Mouse (Mus musculus) CD4-positive, CD25-positive, alpha-beta regulatory T cell, adult 2 months (primary cell): Measurements from ENCODE around the gene Mrpl14.

ENCODE experiments used
- DNase-seq: peaks from one replicate; pipeline ENCODE4 v3.0.0-alpha.2; 2012; ENCODE audit warnings: low read depth, low spot score

Gene Mrpl14

DNA sequence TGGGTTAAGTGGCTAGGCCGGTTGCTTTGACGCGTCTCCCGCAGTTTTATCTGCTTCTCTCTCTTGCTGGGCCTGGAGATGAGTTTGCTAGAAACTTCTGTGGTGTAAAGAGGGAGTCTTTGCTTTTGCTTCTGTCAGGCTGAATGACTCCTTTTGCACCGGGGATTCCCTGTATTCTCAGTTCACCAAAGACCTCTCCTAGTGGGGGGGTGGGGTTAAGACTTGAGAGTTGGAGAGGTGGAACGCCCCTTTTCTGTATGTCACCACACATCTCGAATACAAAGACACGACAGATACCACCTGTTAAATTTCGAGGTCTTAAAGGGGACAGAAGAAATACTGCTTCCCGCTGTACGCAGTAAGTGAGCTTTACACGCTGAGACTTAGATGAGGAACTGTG is 594 bp downstream of the Mrpl14 start, which contains the start of gene Tmem63b:
TSS of gene Tmem63b (minus strand) at position 190 of the 400 bp plus-strand sequence.
- DNase-seq = peak; percentile 76

GRCm38 (mm10) chr17:45689120-45689519 is 3.0 kb downstream of the Mrpl14 start:
- no peak for DNase-seq

- DNase-seq = no peak
Measured at GRCm38 (mm10) chr17:45690044-45690443, 3.9 kb downstream of the Mrpl14 start.

GRCm38 (mm10) chr17:45692159-45692558 is 6.0 kb downstream of the Mrpl14 start:
- no peak for DNase-seq

GRCm38 (mm10) chr17:45693812-45694565 is 7.9 kb downstream of the Mrpl14 start:
- DNase-seq = no peak

GRCm38 (mm10) chr17:45695227-45696120 is 9.4 kb downstream of the Mrpl14 start:
- DNase-seq = no peak

- DNase-seq = no peak
Measured at GRCm38 (mm10) chr17:45696981-45697380, 10.9 kb downstream of the Mrpl14 start.

- no peak for DNase-seq
Measured at GRCm38 (mm10) chr17:45698368-45698767, 12.2 kb downstream of the Mrpl14 start.

- no peak for DNase-seq
Measured at GRCm38 (mm10) chr17:45699039-45699740, 13.1 kb downstream of the Mrpl14 start.

DNA sequence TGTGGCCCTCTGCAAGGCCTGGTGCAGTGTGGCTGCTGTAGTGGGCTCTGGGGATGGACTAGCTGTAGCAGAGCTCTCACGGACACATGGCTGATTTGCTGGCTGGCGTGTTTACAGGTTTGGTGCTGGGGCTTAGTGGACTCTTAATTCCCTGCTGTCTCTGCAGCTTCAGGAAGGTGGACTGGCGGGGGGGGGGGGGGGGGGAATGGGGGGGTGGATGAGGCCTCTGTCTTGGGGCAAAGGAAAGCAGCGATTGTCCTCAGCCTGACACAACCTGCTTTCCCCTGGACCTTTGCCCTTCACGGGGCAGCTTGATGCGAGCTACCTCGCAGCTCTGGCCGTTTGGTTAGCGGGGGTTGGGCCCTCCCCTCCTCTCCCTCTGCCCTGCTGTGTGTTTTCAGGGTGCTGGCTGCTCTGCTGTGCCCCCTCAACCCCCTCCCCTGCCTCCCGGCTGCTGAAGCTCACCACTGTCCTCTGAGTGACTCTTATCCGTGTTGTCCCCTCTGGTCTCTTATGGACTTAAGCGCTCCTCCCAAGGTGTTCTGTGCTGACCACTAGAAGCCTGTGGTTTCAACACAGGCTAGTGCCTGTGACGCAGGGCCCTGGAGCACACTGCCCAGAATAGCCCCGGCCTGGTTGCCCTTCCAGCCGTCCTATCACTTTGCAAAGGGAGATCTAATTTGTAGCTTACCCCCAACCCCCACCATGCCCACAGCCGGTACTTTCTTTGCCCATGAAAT is 14.5 kb downstream of the Mrpl14 start:
- no peak for DNase-seq

DNA sequence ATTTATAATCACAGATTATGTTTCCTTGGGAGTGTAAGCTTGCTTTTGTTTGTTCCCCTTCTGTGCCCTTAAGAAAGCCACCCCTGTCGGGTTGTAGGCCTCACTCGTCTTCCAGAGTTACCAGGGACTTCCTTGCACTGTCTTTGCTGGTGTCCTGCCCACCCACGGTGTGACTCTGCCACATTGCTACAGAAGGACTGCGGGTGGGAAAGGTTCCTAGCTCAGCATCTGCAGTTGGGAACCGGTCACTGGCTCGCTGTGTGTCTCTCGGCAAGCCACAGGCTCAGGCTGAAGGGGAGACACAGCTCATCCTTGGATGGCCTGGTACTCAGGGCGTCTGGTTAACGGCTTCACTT is 15.1 kb downstream of the Mrpl14 start:
- DNase-seq = no peak

DNA sequence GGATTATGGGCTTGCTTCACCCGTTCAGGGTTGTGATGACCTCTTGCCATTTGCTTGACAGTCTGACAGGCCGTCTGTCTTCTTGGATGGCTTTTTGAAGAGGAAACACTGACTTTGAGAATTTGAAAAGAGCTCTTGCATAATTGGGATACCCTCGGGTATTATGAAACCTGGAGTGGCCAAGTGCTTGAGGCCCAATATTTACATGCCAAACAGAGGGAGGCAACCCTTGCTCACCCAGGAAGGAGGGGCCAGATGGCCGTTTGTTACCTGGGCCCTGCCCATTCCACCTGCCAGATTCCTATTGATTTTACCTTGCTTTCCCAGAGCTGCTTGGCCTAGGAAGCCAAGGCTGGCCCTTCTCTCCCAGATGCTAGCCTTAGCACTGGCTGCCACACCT is 16.1 kb downstream of the Mrpl14 start:
- no peak for DNase-seq

- no peak for DNase-seq
Measured at GRCm38 (mm10) chr17:45703187-45703586, 17.1 kb downstream of the Mrpl14 start.

DNA sequence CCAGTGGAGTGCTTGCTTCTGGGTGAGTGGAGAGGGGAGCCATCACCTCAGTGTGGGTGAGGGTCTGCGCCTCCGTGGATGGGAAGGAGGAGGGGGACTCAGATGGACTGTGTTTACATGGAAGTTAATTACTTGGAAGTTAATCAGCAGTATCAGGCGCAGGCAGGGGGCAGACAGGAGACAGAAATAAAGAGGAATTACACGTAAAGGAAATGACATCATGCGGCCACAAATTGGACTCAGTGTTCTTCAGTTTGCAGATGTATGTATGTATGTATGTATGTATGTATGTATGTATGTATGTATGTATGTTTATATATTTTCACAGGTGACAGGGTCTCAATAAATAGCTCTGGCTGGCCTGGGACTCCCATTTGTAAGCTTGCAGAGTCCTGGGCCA is 20.7 kb downstream of the Mrpl14 start:
- DNase-seq = no peak

- DNase-seq = no peak
Measured at GRCm38 (mm10) chr17:45707376-45707775, 21.3 kb downstream of the Mrpl14 start.

DNA sequence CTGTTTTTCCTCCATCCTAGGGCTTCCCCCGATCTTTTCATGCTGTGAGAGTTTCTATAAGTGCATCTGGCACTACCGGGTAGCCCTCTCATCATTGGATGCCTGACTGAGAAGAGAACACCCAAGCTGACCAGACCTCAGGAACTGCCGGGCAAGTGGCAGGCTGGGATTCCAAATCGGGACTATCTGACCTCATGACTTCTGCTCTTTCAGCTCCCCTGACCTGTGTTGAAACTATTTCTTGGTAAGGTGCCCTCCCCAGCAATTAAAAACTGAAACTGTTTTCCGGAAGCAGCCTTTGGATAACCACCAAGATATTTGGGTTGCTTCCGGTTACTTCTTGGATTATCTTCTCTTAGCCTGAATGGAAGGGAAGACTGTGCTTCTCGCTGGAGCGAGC is 22.1 kb downstream of the Mrpl14 start:
- DNase-seq = no peak

GRCm38 (mm10) chr17:45709829-45710228 is 23.7 kb downstream of the Mrpl14 start:
- DNase-seq = no peak

DNA sequence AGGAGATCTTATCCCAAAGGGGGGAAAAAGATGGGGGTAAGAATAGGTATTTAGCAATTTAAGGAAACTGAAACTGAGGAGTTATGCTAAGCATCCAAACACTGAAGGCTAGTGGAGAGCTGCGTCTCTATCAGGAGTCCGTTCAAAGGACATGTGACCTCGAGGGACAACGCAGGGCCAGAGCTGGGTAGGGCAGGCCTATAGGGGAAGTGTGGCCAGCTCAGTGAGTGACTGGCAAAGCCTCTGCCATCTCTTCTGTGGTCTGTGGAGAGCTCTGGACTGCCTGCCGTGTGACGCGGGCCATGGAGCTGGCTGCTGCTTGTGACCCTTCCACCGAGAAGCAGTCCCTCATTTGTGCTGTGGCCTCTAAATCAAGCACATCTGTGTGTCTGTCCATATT is 24.3 kb downstream of the Mrpl14 start:
- DNase-seq = no peak

DNA sequence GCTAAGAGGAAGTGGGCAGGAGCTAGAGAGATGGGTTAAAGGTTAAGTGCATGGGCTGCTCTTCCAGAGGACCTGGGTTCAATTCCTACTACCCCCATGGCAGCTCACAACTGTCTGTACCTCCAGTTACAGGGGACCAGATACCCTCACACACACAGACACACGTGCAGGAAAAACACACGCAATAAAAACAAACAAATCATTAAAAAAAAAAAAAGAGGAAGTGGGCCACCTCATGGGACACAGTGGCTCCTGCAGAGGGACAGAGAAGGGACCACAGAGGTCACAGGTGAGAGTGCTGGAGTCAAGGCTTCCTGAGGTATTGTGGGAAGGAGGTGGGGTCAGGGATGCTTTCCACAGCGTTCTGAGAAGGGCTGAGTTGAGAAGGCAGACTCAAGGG is 25.4 kb downstream of the Mrpl14 start:
- DNase-seq = no peak

- peak; percentile 79 for DNase-seq
Measured at GRCm38 (mm10) chr17:45718323-45718722, 32.2 kb downstream of the Mrpl14 start.
